Mouse (Mus musculus): ENCODE measurements around the gene Scn8a.

DNA sequence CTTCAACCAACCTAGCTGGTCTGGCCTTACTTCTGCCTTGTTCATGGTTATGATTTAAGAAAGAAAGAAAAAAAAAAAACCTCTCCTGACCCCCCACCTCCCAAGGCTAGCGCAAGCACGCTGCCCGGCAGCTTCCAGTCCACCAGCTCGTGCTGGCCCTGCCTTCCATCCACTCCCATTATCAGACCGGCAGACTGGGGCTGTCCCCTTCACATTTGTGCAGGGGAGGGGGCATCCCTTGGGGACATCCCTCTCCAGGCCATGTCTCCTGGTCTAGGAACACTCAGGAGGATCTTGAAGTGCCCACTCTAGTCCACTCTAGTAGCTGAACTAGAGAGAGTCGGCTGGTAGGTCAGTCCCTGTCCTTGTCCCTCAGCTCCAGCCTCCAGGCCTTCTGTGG, 174.9 kb downstream of the Scn8a start:
- TF ChIP-seq CTCF (conservative IDR thresholded peaks at IDR 0.05; ENCODE audit: low read length) (no peak), POU5F1 (IDR thresholded peaks at IDR 0.05; ENCODE audit: borderline replicate concordance, low read length) (no peak), NANOG (IDR thresholded peaks at IDR 0.05; ENCODE audit: borderline replicate concordance, low read length) (no peak)
